Mouse (Mus musculus) liver, adult 2 months (tissue): ENCODE data around the gene Cacna1a. TPM values are rescaled to one million over a fixed set of nuclear protein-coding genes. Genes with fewer than 3 reads are reported as not detected.

Experiments used
- DNase-seq: peaks from one replicate; pipeline ENCODE4 v3.0.0-alpha.2; 2011; ENCODE audit warnings: low read depth, low spot score; ENCODE audit errors: extremely low read depth
- H3K27ac ChIP-seq: fragments of 200-500 bp; replicated peaks from 2 replicates; pipeline ENCODE4 v1.5.1; 2012; ENCODE audit warnings: low read depth, mild to moderate bottlenecking, control low read depth, inconsistent platforms, low read length; ENCODE audit not compliant: insufficient read depth
- H3K27me3 ChIP-seq: fragments of 200-500 bp; 2 replicates; pipeline ENCODE4 v1.6.1; 2012; ENCODE audit warnings: mild to moderate bottlenecking, moderate library complexity, low read length, inconsistent platforms; ENCODE audit not compliant: control insufficient read depth, insufficient read depth
- H3K36me3 ChIP-seq: fragments of 200-500 bp; 2 replicates; pipeline ENCODE4 v1.6.1; 2012; ENCODE audit warnings: low read length, inconsistent platforms; ENCODE audit not compliant: control insufficient read depth, insufficient read depth
- H3K4me1 ChIP-seq: fragments of 200-500 bp; 2 replicates; pipeline ENCODE4 v1.6.1; 2011; ENCODE audit warnings: low read length; ENCODE audit not compliant: control insufficient read depth, insufficient read depth
- H3K4me3 ChIP-seq: fragments of 200-500 bp; 2 replicates; pipeline ENCODE4 v1.5.1; 2011; ENCODE audit warnings: low read depth, mild to moderate bottlenecking, control low read depth, low read length, moderate library complexity; ENCODE audit not compliant: insufficient read depth
- H3K79me2 ChIP-seq: fragments of 200-500 bp; 2 replicates; pipeline ENCODE4 v1.6.1; 2012; ENCODE audit warnings: inconsistent platforms, mild to moderate bottlenecking, low read length, moderate library complexity; ENCODE audit not compliant: control insufficient read depth, insufficient read depth
- H3K9ac ChIP-seq: fragments of 200-500 bp; 2 replicates; pipeline ENCODE4 v1.6.1; 2012; ENCODE audit warnings: low read depth, mild to moderate bottlenecking, control low read depth, inconsistent platforms, low read length
- CTCF ChIP-seq: fragments of 200-500 bp; IDR thresholded peaks from 2 replicates; pipeline ENCODE4 v1.5.1; 2011; ENCODE audit warnings: low read depth, low read length, control low read depth
- POLR2A ChIP-seq: fragments of 200-500 bp; IDR thresholded peaks from 2 replicates; pipeline ENCODE4 v1.6.1; 2011; ENCODE audit warnings: low read length, control low read depth; ENCODE audit not compliant: insufficient read depth; ENCODE audit errors: extremely low read depth
- WGBS: fragments of 180-500 bp; shearing (Covaris S2); methylation state at CpG from one replicate; pipeline ENCODE4 v1.1.7; 2018; 5-methylcytosine and 5-hydroxymethylcytosine counted together
- polyA plus RNA-seq: library from polyadenylated mRNA; depleted of rRNA; stranded (reverse); fragments of >200 nt; gene quantifications from 2 replicates; pipeline ENCODE4 v1.2.3, GENCODE M21; 2012
- total RNA-seq: library from RNA; depleted of rRNA; stranded (reverse); fragments of >200 nt; gene quantifications from 2 replicates; pipeline ENCODE4 v1.2.3, GENCODE M21; 2014

Cacna1a gene
- total and polyA plus RNA-seq, 2 experiments: 0.28 to 3.2 TPM

DNA sequence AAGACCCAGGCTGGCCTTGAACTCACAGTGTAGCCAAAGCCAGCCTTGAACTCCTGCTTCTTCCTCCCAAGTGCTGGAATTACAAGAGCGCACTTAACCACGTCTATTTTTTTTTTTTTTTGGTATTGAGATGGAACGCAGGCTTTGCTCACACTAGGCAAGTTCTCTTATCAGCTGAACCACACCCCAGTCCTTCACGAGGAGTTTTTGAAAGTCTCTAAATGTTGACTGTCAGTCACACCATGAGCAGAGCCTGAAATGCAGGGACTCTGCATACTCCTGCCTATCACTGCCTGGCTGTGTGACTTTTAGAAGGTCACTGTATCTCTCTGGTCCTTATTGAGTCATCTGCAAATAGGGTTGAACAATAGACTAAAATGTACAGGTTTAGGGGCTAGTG lies 173.5 kb downstream of the Cacna1a start:
- Histone ChIP-seq H3K9ac (no peak overlapping the region), H3K79me2 (no peaks in the 10 kb centered on the region), H3K4me1 (no peaks in the 10 kb centered on the region), H3K4me3 (no peak overlapping the region), H3K27ac (no peak overlapping the region), H3K36me3 (no peaks in the 10 kb centered on the region), H3K27me3 (peaks cover 12% of the 10 kb centered on the region)
- TF ChIP-seq CTCF: no peak
- TF ChIP-seq POLR2A: no peak
- no peak for DNase-seq
- WGBS: 56% methylated on average over 4 of the region's 4 CpGs

DNA sequence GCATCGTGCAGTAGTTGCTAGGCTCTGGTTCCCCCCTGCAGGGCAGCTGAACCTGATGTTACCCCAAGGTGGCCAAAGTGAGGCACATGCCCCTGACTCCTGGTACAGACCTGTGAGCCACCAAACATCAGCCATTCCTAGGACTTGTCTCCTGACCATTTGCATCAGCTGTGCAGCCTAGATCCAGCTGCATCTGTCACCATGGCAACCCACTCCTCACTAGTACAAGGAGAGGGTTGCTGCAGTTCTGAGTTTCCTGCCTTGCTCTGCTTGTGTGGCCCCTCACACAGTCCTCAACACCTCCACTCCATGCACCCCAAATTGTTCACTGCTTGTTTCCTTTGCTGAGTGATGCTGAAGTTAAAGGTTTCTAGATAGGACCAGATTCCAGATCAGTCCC lies 175.8 kb downstream of the Cacna1a start:
- TF ChIP-seq CTCF (no peak), POLR2A (no peak)
- no peak overlapping the region for H3K27ac ChIP-seq
- no peaks in the 10 kb centered on the region for H3K79me2 ChIP-seq
- no peak overlapping the region for H3K4me3 ChIP-seq
- no peak overlapping the region for H3K9ac ChIP-seq
- H3K4me1 ChIP-seq: no peaks in the 10 kb centered on the region
- H3K36me3 ChIP-seq: no peaks in the 10 kb centered on the region
- WGBS: 90% methylated on average over 1 of the region's 1 CpGs
- peaks cover 15% of the 10 kb centered on the region for H3K27me3 ChIP-seq
- DNase-seq: no peak

DNA sequence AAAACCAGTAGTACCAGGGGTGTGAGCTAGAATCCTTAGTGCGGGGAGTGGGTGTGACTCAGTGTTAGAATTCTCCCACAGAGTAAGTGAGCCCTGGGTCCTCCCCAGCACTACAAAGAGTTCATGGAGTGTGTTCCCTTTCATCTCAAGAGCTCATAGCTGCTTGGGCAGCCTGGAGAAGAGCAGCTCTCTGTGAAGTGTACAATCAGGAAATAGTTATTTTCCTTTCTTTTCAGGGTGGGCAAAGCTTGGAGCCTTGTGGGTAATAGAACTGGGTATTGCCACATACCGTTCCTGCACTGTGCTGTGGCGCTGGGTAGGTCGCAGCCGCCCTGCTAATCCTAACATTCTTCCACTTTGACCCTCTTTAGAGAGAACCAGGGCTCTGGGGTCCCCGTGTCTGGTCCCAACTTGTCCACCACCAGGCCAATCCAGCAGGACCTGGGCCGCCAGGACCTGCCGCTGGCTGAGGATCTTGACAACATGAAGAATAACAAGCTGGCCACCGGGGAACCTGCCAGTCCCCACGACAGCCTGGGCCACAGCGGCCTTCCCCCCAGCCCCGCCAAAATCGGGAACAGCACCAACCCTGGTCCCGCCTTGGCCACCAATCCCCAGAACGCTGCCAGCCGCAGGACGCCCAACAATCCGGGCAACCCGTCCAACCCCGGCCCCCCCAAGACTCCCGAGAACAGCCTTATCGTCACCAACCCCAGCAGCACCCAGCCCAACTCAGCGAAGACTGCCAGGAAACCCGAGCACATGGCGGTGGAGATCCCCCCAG lies 177.5 kb downstream of the Cacna1a start:
- 51% methylated on average over 25 of the region's 25 CpGs for WGBS
- TF ChIP-seq CTCF (no peak), POLR2A (no peak)
- Histone ChIP-seq H3K4me1 (no peaks in the 10 kb centered on the region), H3K79me2 (no peaks in the 10 kb centered on the region), H3K9ac (no peak overlapping the region), H3K36me3 (no peaks in the 10 kb centered on the region), H3K27me3 (peaks cover 10% of the 10 kb centered on the region; the same call in 1 of the 2 replicates), H3K4me3 (no peak overlapping the region), H3K27ac (no peak overlapping the region)
- DNase-seq: no peak

DNA sequence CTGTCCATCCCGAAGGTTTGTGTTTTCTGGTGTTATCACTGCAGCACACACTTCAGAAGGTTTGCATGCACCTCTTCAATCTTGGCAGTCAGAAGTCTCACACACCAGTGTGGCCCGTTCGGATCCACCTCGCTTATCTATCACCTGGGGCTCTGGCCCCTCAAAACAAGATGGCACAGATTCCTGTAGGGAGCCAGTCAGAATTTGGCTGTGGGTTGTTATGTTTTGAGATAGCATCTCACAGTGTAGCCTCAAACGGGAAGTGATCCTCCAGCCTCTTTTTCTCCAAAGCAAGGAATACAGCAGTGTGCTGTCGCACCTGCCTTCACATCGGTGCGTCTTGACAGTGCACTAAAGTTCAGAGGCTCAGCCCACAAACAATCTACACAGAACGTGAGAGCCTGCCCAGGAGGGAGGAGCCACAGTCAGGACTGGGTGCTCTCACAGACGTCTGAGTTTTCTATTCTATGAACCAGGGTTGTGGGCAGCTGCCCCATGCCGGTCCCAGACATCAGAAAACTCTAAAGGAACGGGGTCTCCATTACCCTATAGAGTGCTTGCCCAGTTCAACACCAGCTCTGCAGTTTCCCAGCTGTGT lies 178.7 kb downstream of the Cacna1a start:
- H3K79me2 ChIP-seq: no peaks in the 10 kb centered on the region
- no peaks in the 10 kb centered on the region for H3K36me3 ChIP-seq
- H3K4me3 ChIP-seq: no peak overlapping the region
- H3K27ac ChIP-seq: no peak overlapping the region
- no peak for DNase-seq
- no peaks in the 10 kb centered on the region for H3K4me1 ChIP-seq
- no peak for TF ChIP-seq POLR2A
- TF ChIP-seq CTCF: no peak
- WGBS: 66% methylated on average over 12 of the region's 12 CpGs
- no peak overlapping the region for H3K9ac ChIP-seq
- peaks cover 10% of the 10 kb centered on the region; the same call in 1 of the 2 replicates for H3K27me3 ChIP-seq

DNA sequence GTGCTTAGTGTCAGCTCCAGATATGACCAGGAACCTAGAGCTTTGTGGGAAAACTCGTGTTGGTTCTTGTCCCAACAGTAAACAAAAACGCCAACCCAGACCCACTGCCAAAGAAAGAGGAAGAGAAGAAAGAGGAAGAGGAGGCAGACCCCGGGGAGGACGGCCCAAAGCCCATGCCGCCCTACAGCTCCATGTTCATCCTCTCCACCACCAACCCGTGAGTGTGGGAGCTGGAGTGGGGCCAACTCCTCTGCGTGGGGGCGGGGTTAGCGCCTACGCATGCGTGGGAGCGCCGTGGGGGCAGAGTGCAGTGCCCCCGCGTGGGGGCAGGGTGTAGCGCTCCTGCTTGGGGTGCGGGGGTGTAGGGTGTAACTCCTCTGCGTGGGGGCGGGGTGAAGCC lies 179.3 kb downstream of the Cacna1a start:
- Histone ChIP-seq H3K79me2 (no peaks in the 10 kb centered on the region), H3K4me1 (no peaks in the 10 kb centered on the region), H3K27ac (no peak overlapping the region), H3K4me3 (no peak overlapping the region), H3K27me3 (peaks cover 10% of the 10 kb centered on the region; the same call in 1 of the 2 replicates), H3K9ac (no peak overlapping the region), H3K36me3 (no peaks in the 10 kb centered on the region)
- DNase-seq: no peak
- 52% methylated on average over 19 of the region's 19 CpGs for WGBS
- TF ChIP-seq POLR2A: no peak
- TF ChIP-seq CTCF: no peak

DNA sequence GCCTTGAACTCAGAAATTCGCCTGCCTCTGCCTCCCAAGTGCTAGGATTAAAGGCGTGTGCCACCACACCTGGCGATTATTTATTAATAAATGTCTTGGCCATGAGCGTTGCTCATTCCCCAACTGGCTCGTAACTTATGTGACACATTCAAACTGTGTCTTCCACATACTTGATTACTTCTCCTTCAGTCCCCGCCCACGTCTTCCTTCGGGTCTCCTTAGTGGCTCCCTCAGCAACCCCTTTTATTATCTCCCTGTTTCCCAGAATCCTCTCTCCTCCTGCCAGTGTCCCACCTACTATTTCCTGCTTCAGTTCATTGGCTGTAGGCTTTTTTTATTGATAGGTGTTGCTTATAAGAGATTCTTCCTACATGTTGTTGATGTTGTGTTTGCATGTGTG lies 180.5 kb downstream of the Cacna1a start:
- no peak overlapping the region for H3K4me3 ChIP-seq
- no peak overlapping the region for H3K27ac ChIP-seq
- WGBS: 77% methylated on average over 8 of the region's 8 CpGs
- TF ChIP-seq CTCF: no peak
- no peak for TF ChIP-seq POLR2A
- DNase-seq: no peak
- H3K9ac ChIP-seq: no peak overlapping the region
- peaks cover 10% of the 10 kb centered on the region; the same call in 1 of the 2 replicates for H3K27me3 ChIP-seq
- H3K36me3 ChIP-seq: no peaks in the 10 kb centered on the region
- no peaks in the 10 kb centered on the region for H3K79me2 ChIP-seq
- H3K4me1 ChIP-seq: no peaks in the 10 kb centered on the region
